In the genomic region with DNA sequence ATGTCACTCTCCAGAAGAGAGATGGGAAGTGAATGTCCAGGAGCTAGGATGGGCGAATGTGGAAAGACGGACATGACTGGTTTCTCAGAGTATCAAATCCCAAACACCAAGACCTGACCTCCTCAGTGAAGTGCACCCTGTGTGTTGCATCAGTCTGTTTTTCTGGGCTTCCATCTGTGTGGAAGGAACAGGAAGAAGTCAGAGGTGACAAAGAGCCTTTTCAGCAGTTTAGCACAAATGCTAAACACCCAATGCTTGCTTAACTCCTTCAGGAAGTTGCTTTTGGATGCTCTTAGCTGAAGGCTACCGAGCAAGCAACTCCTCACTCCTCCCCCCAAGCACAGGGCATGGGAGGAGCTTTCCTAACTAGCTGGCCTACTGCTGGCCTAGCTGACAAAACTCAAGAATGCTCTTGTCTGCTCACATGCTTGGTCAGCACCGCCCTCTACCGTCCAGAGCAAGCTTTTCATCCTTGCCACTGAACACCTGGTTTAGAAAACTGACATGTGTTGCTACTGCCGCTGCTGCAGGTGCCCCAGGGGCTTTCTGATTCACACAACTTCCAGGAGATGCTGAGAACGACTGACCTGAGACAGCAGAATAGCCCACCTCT, we compare ENCODE assay signal across 7 mouse cellular contexts.
DNase-seq lines count a peak whose midpoint lies in the region; ATAC-seq lines count a peak whose summit lies in the region.

No protein-coding gene starts in this region.

- no peaks in the 10 kb centered on the region; the same call in 1 of the 2 replicates for H3K36me3 ChIP-seq in embryonic facial prominence, embryonic 11.5 days (replicated peaks; ENCODE audit: control insufficient read depth, insufficient read depth, low read depth, low read length)
- peaks cover 68% of the 10 kb centered on the region for H3K36me3 ChIP-seq in limb, embryonic 10.5 days
- peaks cover 81% of the 10 kb centered on the region for H3K36me3 ChIP-seq in midbrain, embryonic 14.5 days (ENCODE audit: control insufficient read depth, insufficient read depth, low read length)

- WGBS in embryonic facial prominence, embryonic 11.5 days = 23% methylated on average over 7 of the region's 7 CpGs
- WGBS in limb, embryonic 10.5 days = 26% methylated on average over 7 of the region's 7 CpGs
- 31% methylated on average over 7 of the region's 7 CpGs for WGBS in midbrain, embryonic 14.5 days

- H3K27ac ChIP-seq in embryonic facial prominence, embryonic 11.5 days (replicated peaks; ENCODE audit: low read depth, low read length) = no peak overlapping the region
- H3K27ac ChIP-seq in limb, embryonic 10.5 days = no peak overlapping the region
- H3K27ac ChIP-seq in midbrain, embryonic 14.5 days (replicated peaks; ENCODE audit: low read depth, low read length) = no peak overlapping the region

- no peaks in the 10 kb centered on the region for H3K27me3 ChIP-seq in embryonic facial prominence, embryonic 11.5 days (ENCODE audit: control insufficient read depth, insufficient read depth, low read length)
- H3K27me3 ChIP-seq in limb, embryonic 10.5 days (ENCODE audit: low read depth, poor library complexity, severe bottlenecking) = no peaks in the 10 kb centered on the region
- H3K27me3 ChIP-seq in midbrain, embryonic 14.5 days (ENCODE audit: control insufficient read depth, insufficient read depth, low read length) = no peaks in the 10 kb centered on the region

- H3K9ac ChIP-seq in embryonic facial prominence, embryonic 11.5 days (replicated peaks; ENCODE audit: low read length) = no peak overlapping the region
- H3K9ac ChIP-seq in midbrain, embryonic 14.5 days (replicated peaks; ENCODE audit: low read length) = no peak overlapping the region

- peak; percentile 85 for DNase-seq in adrenal gland, postnatal 10 days
- DNase-seq in embryonic facial prominence, embryonic 11.5 days (ENCODE audit: low spot score) = peak; percentile 81
- peak; percentile 83 for DNase-seq in heart, adult 18-20 months
- DNase-seq in kidney, adult 18-20 months = peak; percentile 85
- peak; percentile 78 for DNase-seq in limb, embryonic 10.5 days (ENCODE audit: low spot score)
- DNase-seq in midbrain, embryonic 14.5 days = peak; percentile 88
- peak; percentile 19 for DNase-seq in spleen, adult 12 weeks (ENCODE audit: low spot score)

- no peak overlapping the region for H3K4me3 ChIP-seq in embryonic facial prominence, embryonic 11.5 days (ENCODE audit: low read depth, low read length)
- no peak overlapping the region for H3K4me3 ChIP-seq in limb, embryonic 10.5 days
- no peak overlapping the region for H3K4me3 ChIP-seq in midbrain, embryonic 14.5 days (replicated peaks; ENCODE audit: low read depth, low read length)

- H3K9me3 ChIP-seq in embryonic facial prominence, embryonic 11.5 days (replicated peaks; ENCODE audit: control insufficient read depth, low read length) = no peaks in the 10 kb centered on the region
- no peaks in the 10 kb centered on the region for H3K9me3 ChIP-seq in limb, embryonic 10.5 days (replicated peaks)
- no peaks in the 10 kb centered on the region for H3K9me3 ChIP-seq in midbrain, embryonic 14.5 days (ENCODE audit: control insufficient read depth, low read length)

- H3K4me2 ChIP-seq in embryonic facial prominence, embryonic 11.5 days (ENCODE audit: low read depth, low read length) = no peak overlapping the region
- H3K4me2 ChIP-seq in midbrain, embryonic 14.5 days (ENCODE audit: low read length) = no peak overlapping the region

- no peak; the same call in 1 of the 2 replicates for ATAC-seq in embryonic facial prominence, embryonic 11.5 days (replicated peaks; ENCODE audit: insufficient number of reproducible peaks, low FRiP score, low TSS enrichment, low read depth)
- peak; percentile 62; the same call in 1 of the 2 replicates for ATAC-seq in midbrain, embryonic 14.5 days (ENCODE audit: low FRiP score, low TSS enrichment)

- H3K4me1 ChIP-seq in embryonic facial prominence, embryonic 11.5 days (ENCODE audit: control insufficient read depth, insufficient read depth, low read length) = no peaks in the 10 kb centered on the region
- no peaks in the 10 kb centered on the region for H3K4me1 ChIP-seq in limb, embryonic 10.5 days
- no peaks in the 10 kb centered on the region for H3K4me1 ChIP-seq in midbrain, embryonic 14.5 days (ENCODE audit: control insufficient read depth, insufficient read depth, low read length)

Comparison
In these comparisons a context has a peak if more than half of its experiments do, and no peak if none do; other contexts are left out.
1. DNase-seq: peak in every context shown above with its lines; median percentile 88 in midbrain, embryonic 14.5 days; 85 in adrenal gland, postnatal 10 days; 85 in kidney, adult 18-20 months; 83 in heart, adult 18-20 months; 81 in embryonic facial prominence, embryonic 11.5 days; 78 in limb, embryonic 10.5 days; 19 in spleen, adult 12 weeks.